Mouse (Mus musculus) frontal cortex, postnatal 36 days (tissue): ENCODE measurements around the gene Cntnap2.
"Not testable (repeated sequence)": the region's sequence is repeated elsewhere in the genome, so short reads cannot be mapped to it uniquely, and the experiment has no call there.

Source experiments
- DNase-seq, 2 experiments: peaks; one replicate each; pipeline ENCODE4 v3.0.0; 2022; ENCODE audit warnings: low spot score in 2 of 2

The Cntnap2 gene

DNA sequence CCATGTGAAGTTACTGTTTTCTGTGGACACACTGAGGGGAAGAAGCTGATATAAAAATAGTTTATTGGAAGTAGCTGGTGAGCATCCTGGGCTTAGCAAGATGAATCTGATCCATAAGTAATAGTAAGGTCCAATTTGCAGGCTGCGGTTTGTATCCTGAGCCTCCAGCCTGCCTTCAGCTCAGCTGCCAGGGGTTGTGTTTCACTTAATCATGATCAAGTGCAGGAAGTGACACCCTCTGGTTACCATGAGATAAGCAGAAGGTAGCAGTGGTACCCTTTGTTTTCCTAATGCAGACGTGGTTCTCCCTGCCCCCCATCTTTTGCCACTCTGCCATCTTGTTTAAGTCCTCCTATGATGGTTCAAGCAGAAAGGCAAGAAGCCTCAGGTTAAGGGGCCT is 1181.2 kb downstream of the Cntnap2 start:
- no peak for DNase-seq

DNA sequence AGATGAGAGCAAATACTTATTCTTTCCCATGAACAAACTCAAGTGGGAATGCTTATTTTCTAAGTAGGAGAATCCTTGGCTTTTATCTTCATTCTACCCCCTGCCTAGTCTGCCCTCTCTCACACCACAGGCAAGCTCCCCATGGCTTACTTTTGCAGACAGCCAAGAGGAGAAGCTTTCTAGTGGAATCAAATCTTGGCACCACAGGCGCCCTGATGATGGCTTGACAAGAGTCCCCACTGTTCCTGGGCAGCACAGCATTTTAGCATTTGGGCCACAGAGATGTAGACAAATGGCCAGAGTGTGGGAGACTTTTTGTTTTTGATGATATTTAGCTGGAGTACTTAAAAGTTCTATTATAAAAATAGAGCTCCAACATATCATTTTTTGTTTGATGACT is 1204.0 kb downstream of the Cntnap2 start:
- DNase-seq = no peak

GRCm38 (mm10) chr6:46346946-46347345 is 1287.8 kb downstream of the Cntnap2 start:
- no peak for DNase-seq

DNA sequence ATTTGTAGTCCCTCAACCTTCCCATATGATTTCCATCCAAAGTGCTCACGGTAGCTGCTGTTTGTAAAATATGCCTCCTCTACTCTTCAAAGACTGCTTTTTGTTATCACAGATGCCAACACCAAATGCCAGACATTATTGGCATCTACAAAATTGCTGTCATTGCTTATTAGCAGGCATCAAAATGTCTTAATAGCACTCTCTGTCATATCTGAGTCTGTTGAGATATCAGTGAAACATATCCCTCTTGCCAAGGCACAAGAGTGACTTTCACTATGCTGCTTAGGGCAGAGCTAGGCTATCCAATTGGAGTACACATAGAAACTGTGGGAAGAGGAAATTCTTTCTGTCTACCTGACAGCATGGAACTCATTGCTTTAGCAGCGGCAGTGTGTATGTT is 1301.9 kb downstream of the Cntnap2 start:
- no peak for DNase-seq

- DNase-seq = no peak
These were observed 1303.0 kb downstream of the Cntnap2 start for GRCm38 (mm10) chr6:46362156-46362555.

DNA sequence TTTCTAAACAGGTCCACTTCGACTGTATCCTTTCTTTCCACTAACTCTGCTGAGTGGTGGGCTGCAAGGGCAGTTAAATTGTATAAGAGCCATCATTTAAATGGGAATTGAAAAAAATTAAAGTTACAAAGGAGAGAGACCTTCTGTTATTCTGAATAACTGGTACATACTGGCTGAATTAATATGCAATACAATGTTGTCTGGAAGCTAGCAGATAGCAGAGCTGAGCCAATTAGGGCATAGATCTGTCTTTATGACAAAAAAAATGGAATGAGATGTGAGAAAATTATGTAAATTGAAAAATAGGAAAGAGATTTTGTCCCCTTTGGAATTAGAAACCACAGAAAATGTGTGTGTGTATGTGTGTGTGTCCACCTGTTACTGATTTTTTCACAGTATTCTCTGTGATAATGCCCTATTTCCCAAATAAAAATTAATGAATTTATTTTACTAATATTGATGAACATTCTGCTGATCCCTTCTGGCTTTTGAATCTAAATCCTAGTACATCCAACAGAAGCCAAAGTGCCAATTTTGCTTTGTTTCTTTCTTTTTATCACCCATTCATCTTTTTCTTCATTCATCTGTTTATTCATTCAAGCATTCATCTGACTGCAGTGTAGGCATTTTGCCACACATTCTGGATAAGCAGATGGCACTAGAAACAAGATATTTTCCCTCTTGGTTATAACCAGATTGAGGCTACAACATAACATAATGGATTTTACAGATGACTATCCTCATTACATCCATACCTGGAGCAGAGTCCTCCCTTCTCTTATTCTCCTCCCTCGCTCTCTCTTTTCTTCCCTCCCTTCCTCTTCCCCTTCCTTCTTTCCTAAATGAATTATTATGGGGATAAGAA is 1339.8 kb downstream of the Cntnap2 start:
- peak in 1 of 2 experiments; percentile 49 for DNase-seq

GRCm38 (mm10) chr6:46414154-46414553 is 1355.0 kb downstream of the Cntnap2 start:
- DNase-seq = no peak

- DNase-seq = no peak
These were observed 1355.4 kb downstream of the Cntnap2 start for GRCm38 (mm10) chr6:46414562-46414961.

GRCm38 (mm10) chr6:46419827-46420226 is 1360.7 kb downstream of the Cntnap2 start:
- DNase-seq = no peak

- DNase-seq = no peak
These were observed 1361.2 kb downstream of the Cntnap2 start for GRCm38 (mm10) chr6:46420349-46420748.

DNA sequence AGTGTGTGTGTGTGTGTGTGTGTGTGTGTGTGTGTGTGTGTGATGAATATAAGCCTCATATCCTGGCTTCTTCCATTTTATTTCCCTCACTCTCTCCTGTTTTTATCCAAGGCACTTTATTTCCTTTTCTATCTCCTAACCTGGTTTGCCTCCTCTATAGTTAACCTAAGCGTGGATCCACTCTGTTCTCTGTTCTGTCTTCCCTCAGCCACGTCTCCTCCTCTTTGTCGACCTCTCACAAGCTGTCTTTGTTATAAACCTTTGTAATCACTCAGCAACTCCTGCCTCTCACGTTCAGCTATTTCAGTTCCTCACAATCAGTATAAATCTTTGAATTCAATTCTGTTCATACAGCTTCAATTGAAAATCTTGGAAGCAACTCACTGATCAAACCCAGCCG is 1369.1 kb downstream of the Cntnap2 start:
- no peak for DNase-seq

DNA sequence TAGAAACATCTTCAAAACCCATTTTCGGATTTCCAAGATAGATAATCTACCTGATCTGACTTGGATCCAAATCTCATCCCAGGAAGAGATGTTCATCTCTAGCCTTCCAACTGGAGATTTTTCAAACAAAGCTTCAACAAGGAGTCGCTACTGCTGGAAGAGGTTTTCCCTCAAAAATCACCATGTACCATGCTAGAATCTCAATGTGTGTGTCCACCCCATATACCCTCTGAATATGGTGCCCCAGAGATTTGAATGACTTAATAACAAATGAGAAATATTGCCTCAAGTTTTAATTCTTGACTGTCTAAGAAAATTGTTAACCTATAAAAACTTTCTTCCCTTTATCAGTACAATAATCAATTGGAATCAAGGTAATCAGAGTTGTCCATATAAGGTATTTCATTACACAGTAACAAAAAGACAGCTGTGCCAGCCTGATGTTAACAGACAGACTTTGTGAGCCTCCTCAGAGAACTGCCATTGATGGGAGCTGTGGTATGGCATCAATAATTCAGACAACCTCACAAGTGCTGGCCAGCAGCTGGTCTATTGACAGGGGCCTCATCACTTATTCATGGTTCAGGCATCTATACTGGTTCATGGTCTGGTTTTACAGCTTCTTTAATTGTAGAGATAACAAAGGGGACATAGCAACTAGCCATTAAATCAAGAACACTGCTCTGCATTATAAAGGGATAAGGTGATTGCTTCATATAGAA is 1391.9 kb downstream of the Cntnap2 start:
- no peak for DNase-seq

DNA sequence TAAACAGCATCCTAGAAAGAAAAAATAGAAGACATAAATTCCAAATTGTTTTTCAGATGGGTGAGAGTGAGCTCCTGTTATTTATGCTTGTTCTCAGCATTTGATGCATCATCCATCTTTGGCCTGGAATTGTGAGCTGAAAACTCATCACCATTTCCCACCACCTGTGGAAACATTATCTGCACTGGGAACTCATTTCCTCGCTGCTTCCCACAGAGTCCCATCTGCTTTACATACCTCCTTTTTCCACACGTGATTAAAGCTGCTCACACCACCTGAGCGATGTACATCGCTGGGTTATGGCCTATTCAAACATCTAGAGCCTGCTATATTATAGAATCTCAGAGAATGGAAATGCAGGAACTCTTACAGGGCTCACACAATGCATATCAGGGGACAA is 1413.5 kb downstream of the Cntnap2 start:
- no peak for DNase-seq

DNA sequence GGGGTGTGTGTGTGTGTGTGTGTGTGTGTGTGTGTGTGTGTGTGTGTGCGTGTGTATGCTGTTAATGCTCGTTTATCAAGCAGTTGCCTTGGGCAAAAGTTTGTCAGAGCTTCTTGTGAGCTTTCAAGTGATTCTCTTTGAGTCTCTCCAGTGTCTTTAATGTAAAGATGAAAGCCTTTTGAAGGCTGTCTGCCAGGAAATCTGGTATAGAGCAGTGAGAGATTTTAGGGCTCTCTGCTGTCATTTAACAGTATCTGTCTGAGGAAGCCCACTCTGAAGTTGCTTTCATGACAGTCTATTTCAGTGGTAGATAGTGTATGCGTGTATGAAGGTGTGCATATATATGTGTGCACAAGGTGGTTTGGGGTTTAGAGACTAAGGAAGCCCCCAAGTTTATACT is 1425.2 kb downstream of the Cntnap2 start:
- no peak for DNase-seq

DNA sequence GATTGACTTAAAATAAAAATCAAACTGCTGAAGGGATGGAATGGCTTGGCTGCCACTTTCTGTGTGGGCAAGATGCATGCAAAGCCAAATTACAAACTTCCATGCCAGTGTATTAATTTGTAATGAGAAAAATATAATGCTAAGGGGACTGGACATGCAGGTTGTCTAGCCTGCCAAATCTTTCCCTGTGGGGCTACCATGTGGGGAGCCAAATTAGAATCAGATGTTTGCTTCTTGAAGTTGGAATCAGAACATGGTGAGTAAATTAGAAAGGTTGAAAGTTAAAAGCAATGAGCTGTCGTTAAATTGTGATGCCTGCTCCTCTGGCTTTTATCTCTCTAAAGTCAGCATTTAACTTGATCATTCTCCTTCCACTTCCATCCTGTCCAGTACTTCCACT is 1443.6 kb downstream of the Cntnap2 start:
- no peak for DNase-seq

- no peak for DNase-seq
These were observed 1453.7 kb downstream of the Cntnap2 start for GRCm38 (mm10) chr6:46512841-46513240.

- DNase-seq = not testable (repeated sequence)
These were observed 1478.4 kb downstream of the Cntnap2 start for GRCm38 (mm10) chr6:46537586-46537985.

DNA sequence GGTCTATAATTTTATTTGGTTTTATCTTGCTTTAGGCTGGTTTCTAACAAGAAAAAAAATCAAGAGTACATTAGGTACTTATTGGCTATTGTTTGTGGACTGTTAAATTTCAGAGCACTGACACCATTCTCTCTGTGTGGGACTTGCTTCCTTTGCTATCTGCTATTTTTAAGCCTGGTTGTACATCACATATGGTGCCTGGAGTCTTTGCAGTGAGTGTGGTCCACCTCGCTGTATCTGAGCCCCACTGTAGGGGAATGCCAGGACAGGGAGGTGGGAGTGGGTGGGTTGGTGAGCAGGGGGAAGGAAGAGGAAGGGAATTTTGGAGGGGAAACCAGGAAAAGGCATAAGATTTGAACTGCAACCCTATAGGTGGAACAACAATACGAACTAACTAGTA is 1504.3 kb downstream of the Cntnap2 start:
- DNase-seq = no peak

GRCm38 (mm10) chr6:46575055-46575454 is 1515.9 kb downstream of the Cntnap2 start:
- no peak for DNase-seq

DNA sequence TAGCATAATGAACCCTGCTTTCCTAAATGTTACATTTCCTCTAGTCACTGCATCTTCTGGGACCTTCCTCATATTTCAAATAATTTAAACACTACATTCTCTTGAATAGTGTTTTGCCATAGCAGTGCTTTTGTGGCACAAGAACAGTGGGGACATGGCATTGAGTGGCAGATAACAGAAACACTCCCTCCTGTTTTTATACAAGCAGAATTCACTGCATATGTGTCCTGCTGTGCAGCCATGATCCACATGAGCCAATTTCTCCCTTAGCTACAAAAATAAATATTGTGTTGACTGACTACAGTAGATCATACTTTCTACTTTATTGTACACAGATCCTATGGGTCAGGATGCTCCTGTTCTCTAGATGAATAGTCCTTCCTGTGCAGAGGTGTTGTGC is 1553.2 kb downstream of the Cntnap2 start:
- no peak for DNase-seq

- no peak for DNase-seq
These were observed 1553.7 kb downstream of the Cntnap2 start for GRCm38 (mm10) chr6:46612872-46613271.

DNA sequence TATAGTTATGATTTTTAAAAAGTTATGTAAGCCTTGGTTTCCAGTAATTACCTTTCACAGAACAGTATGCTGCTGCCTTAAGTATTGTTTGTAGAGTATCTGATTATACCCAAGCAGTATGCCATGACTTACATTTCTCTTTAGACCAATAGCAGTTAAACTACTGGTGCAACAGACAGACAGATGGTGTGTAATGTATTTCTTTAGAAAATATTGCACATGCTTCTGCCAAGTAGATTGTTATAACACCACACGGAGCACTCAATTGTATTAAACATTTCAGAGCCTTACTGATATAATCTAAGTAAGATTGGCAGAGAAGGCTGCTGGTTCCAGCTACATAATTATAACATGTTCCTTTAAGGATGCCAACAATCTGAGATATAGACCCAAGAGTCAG is 1609.9 kb downstream of the Cntnap2 start:
- no peak for DNase-seq

DNA sequence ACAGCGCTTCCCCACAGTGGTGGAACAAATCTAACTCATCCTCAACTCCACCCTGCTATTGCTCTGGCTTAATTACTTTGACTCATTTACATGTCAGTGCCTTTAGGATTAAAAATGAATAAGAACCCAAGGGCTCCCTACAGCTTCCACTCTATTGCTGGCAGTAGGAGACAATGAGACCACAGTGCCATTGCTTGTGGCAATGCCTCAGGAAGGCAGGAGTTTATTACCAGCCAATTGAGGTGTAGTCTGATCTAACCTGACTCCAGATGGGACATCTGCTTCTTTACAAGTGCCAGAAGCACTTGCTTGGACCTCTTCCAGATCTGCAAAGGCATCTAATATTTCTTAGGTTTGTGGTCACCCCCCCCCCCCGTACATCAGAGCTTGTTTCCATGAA is 1615.9 kb downstream of the Cntnap2 start:
- DNase-seq = no peak
